Mouse (Mus musculus): Measurements from ENCODE around the gene Vstm4.
A peak's percentile ranks its signal among the peaks of the same experiment; 100 is the strongest.

Gene Vstm4

GRCm38 (mm10) chr14:32859831-32860569 lies 3.4 kb downstream of the Vstm4 start:
- DNase-seq (ENCODE audit: extremely low spot score) = no peak

- peak; percentile 19 for DNase-seq (ENCODE audit: extremely low spot score)
These were observed 4.6 kb downstream of the Vstm4 start for GRCm38 (mm10) chr14:32861149-32861581.

- DNase-seq (ENCODE audit: extremely low spot score) = no peak
These were observed 5.1 kb downstream of the Vstm4 start for GRCm38 (mm10) chr14:32861656-32862055.

- DNase-seq (ENCODE audit: extremely low spot score) = no peak
These were observed 8.8 kb downstream of the Vstm4 start for GRCm38 (mm10) chr14:32865331-32865730.

- no peak for DNase-seq (ENCODE audit: extremely low spot score)
These were observed 15.4 kb downstream of the Vstm4 start for GRCm38 (mm10) chr14:32871963-32872362.

GRCm38 (mm10) chr14:32877549-32877948 lies 21.0 kb downstream of the Vstm4 start:
- no peak for DNase-seq (ENCODE audit: extremely low spot score)

GRCm38 (mm10) chr14:32880332-32880731 lies 23.8 kb downstream of the Vstm4 start:
- no peak for DNase-seq (ENCODE audit: extremely low spot score)

GRCm38 (mm10) chr14:32881693-32882092 lies 25.1 kb downstream of the Vstm4 start:
- no peak for DNase-seq (ENCODE audit: extremely low spot score)

- DNase-seq (ENCODE audit: extremely low spot score) = peak; percentile 50
These were observed 32.5 kb downstream of the Vstm4 start for GRCm38 (mm10) chr14:32888876-32889674.

- DNase-seq (ENCODE audit: extremely low spot score) = no peak
These were observed 37.8 kb downstream of the Vstm4 start for GRCm38 (mm10) chr14:32894341-32894853.

GRCm38 (mm10) chr14:32894878-32895277 lies 38.3 kb downstream of the Vstm4 start:
- DNase-seq (ENCODE audit: extremely low spot score) = no peak

- no peak for DNase-seq (ENCODE audit: extremely low spot score)
These were observed 40.3 kb downstream of the Vstm4 start for GRCm38 (mm10) chr14:32896896-32897295.

GRCm38 (mm10) chr14:32903203-32903602 lies 46.6 kb downstream of the Vstm4 start:
- DNase-seq (ENCODE audit: extremely low spot score) = no peak

- DNase-seq (ENCODE audit: extremely low spot score) = no peak
These were observed 50.0 kb downstream of the Vstm4 start for GRCm38 (mm10) chr14:32906545-32906944.

GRCm38 (mm10) chr14:32909112-32909511 lies 52.6 kb downstream of the Vstm4 start:
- DNase-seq (ENCODE audit: extremely low spot score) = no peak

- DNase-seq (ENCODE audit: extremely low spot score) = no peak
These were observed 54.6 kb downstream of the Vstm4 start for GRCm38 (mm10) chr14:32911187-32911586.

GRCm38 (mm10) chr14:32915360-32915759 lies 58.8 kb downstream of the Vstm4 start:
- no peak for DNase-seq (ENCODE audit: extremely low spot score)

GRCm38 (mm10) chr14:32917919-32918318 lies 61.4 kb downstream of the Vstm4 start:
- DNase-seq (ENCODE audit: extremely low spot score) = no peak

- DNase-seq (ENCODE audit: extremely low spot score) = no peak
These were observed 67.3 kb downstream of the Vstm4 start for GRCm38 (mm10) chr14:32923871-32924270.

GRCm38 (mm10) chr14:32931709-32932108 lies 75.2 kb downstream of the Vstm4 start:
- no peak for DNase-seq (ENCODE audit: extremely low spot score)

- no peak for DNase-seq (ENCODE audit: extremely low spot score)
These were observed 75.7 kb downstream of the Vstm4 start for GRCm38 (mm10) chr14:32932220-32932619.

- DNase-seq (ENCODE audit: extremely low spot score) = no peak
These were observed 77.5 kb downstream of the Vstm4 start for GRCm38 (mm10) chr14:32934064-32934463.

- DNase-seq (ENCODE audit: extremely low spot score) = no peak
These were observed 82.7 kb downstream of the Vstm4 start for GRCm38 (mm10) chr14:32939217-32939616.

All from embryo, embryonic 9.5 days (tissue).